Comparison of ENCODE assay signal across 8 mouse cellular contexts in the genomic region with DNA sequence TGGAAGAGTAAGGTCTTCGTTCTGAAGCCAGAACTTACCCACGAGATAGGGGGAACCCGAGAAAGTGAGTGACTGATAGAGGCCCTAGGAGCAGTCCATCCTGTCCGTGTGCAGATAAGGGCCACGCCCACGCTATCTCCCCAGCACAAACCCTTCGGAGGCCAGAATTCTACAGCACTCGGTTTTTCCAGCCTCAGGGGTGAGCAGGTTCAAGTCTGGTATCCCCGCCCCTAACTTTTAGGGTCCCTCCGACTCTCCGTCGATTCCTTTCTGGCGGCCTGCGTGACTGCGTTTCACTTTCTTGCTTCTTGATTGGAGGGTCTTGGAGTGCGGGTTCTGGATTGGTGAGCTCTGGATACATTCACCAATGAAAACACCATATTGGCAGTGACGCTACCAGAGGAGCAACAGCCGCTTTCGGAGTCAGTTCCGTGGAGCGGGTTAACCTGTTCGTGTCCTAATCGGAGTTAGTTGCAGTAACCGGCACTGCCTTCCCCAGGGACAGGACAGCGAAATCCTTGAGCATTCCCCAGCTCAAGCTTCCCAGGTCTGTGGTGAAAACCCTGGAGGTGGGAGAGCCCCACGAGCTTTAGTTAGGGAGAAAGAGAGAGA. TPM values are rescaled to one million over a fixed set of nuclear protein-coding genes. Genes with fewer than 3 reads are reported as not detected.
DNase-seq lines count a peak whose midpoint lies in the region; ATAC-seq and TF ChIP-seq lines count a peak whose summit lies in the region.

TSS of gene Ppox (minus strand) at position 271 of the 612 bp plus-strand sequence.

- H3K4me3 ChIP-seq in cortical plate, adult 2 months (ENCODE audit: insufficient read depth, low read length): peak within 1 kb of the TSS; percentile 50

- TF ChIP-seq POLR2A in cortical plate, adult 2 months (IDR thresholded peaks at IDR 0.05; ENCODE audit: extremely low read depth, insufficient read depth, low read length): 0 out of 2 replicates have a peak, but pooled peaks have one; percentile 42

- peak; percentile 98 for ATAC-seq in activated CD4-positive, CD25-positive, alpha-beta regulatory T cell, adult 4 months
- ATAC-seq in megakaryocyte progenitor cell, adult 5-6 weeks (replicated peaks; ENCODE audit: poor library complexity): peak; percentile 85

- no peak within 1 kb of the TSS for H3K27ac ChIP-seq in cortical plate, adult 2 months (ENCODE audit: insufficient read depth, low read length)

- peak; percentile 82 to 86 for DNase-seq in gastrocnemius, adult 8-10 months (ENCODE audit: low spot score in 2 of 2)
- DNase-seq in induced T-regulatory cell, adult 2 months (ENCODE audit: low read depth): peak; percentile 97
- peak; percentile 93 to 97 for DNase-seq in left cerebral cortex, adult 9 months (ENCODE audit: low spot score in 2 of 2)
- DNase-seq in right cerebral cortex, postnatal 14 days: peak; percentile 79
- DNase-seq in urinary bladder, postnatal 36 days (ENCODE audit: low spot score in 2 of 2): peak; percentile 84 to 91

- peaks cover 1% of the 10 kb centered on the region; the same call in 1 of the 2 replicates for H3K4me1 ChIP-seq in cortical plate, adult 2 months (ENCODE audit: control insufficient read depth, insufficient read depth, low read length)

- no peak for TF ChIP-seq CTCF in cortical plate, adult 2 months (IDR thresholded peaks at IDR 0.05; ENCODE audit: extremely low read depth, insufficient read depth, low read length)

RNA-seq across cellular contexts. Expression of gene Ppox, which starts in this region (rescaled TPM):
- polyA plus RNA-seq in activated CD4-positive, CD25-positive, alpha-beta regulatory T cell, adult 4 months (2017; shearing (Covaris generic)): 10 to 100 TPM; 53.6 to 58.0 TPM
- polyA plus RNA-seq in cortical plate, adult 2 months (2012; rRNA removed): 72.1 and 76.9 TPM in 2 replicates
- 10 to 100 TPM in 2 of 4 experiments, 1 to 10 TPM in 2; 7.3 to 10.7 (median 9.0) TPM for total RNA-seq in gastrocnemius, adult 8-10 months (2022)
- 18.0 and 20.2 TPM in 2 replicates for total RNA-seq in megakaryocyte progenitor cell, adult 5-6 weeks (2015)
- total RNA-seq in megakaryocyte progenitor cell, adult 5-6 weeks (2017): 10.3 and 15.0 TPM in 2 replicates
